Mouse (Mus musculus) left cerebral cortex, adult 2 months (tissue): ENCODE measurements at regions not wholly inside any gene's neighbourhood (a gene's known extent, or its start where the extent isn't known, plus 50 kb on each side); places are given as distances from the start of the nearest gene placed in this dataset.

Experiments
- DNase-seq, 2 experiments: peaks; one replicate each; pipeline ENCODE4 v3.0.0; 2021 to 2022; ENCODE audit warnings: low spot score in 2 of 2, mixed read lengths in 1 of 2; ENCODE audit errors: extremely low spot score in 1 of 2
- H3K27ac ChIP-seq: fragments of 200-600 bp; 2 replicates; pipeline ENCODE4 v1.8.1; 2022
- H3K4me3 ChIP-seq: fragments of 200-600 bp; 2 replicates; pipeline ENCODE4 v1.8.1; 2022
- CTCF ChIP-seq: fragments of 200-600 bp; IDR thresholded peaks from 2 replicates; pipeline ENCODE4 v1.8.1; 2022; ENCODE audit warnings: antibody characterized with exemption, mild to moderate bottlenecking, moderate library complexity
- intact Hi-C: fragments of 180-260 bp; cut with DNase I; formaldehyde crosslinking; loops from one replicate; pipeline ENCODE4 v1.15.1; 2025

- Histone ChIP-seq H3K27ac (no peak overlapping the region), H3K4me3 (no peak overlapping the region)
- TF ChIP-seq CTCF: no peak
- DNase-seq: no peak
- intact Hi-C loops: loop anchor here (2.0 kb wide), 1 partner anchor 23 kb away; no protein-coding TSS in a partner anchor
These were observed 107.4 kb downstream of the Csl start for GRCm38 (mm10) chr10:99652011-99652410.

- TF ChIP-seq CTCF: no peak
- DNase-seq: no peak
- intact Hi-C loops: no loop called here
- Histone ChIP-seq H3K4me3 (no peak overlapping the region), H3K27ac (no peak overlapping the region)
These were observed 105.2 kb downstream of the Csl start for GRCm38 (mm10) chr10:99654284-99654683.

- TF ChIP-seq CTCF: no peak
- no peak for DNase-seq
- H3K27ac ChIP-seq: no peak overlapping the region
- H3K4me3 ChIP-seq: no peak overlapping the region
- intact Hi-C loops: loop anchor here (10.0 kb wide), 1 partner anchor 338 kb away; the partner anchor contains the start of gene Kitl
These were observed 82.8 kb downstream of the Csl start for GRCm38 (mm10) chr10:99676557-99677098.

GRCm38 (mm10) chr10:99678096-99678495 is 81.4 kb downstream of the Csl start:
- H3K27ac ChIP-seq: peak overlapping the region; percentile 84
- peak overlapping the region; percentile 24 for H3K4me3 ChIP-seq
- no peak for TF ChIP-seq CTCF
- intact Hi-C loops: loop anchor here (10.0 kb wide), 1 partner anchor 337 kb away; the partner anchor contains the start of gene Kitl
- DNase-seq: peak; percentile 24 to 39

DNA sequence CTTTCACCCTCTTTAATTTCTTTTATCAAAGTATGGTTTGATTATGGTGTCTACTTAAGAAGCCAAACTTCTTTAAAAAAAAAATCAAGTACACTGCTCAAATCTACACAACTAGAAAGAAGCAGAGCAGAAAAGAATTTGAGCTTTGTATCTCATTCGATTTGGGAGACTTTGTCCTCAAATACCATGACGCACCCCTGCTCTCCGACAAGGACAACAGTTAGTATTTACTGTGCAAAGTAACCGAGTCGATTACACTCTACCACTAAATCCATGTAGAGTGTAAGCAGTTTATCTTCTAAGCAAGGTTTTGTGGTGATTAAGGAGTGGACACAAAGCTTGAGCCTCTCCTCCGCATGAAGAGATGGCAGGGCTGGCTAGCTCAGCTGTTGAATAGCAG is 79.6 kb downstream of the Csl start:
- no peak overlapping the region for H3K27ac ChIP-seq
- no peak for TF ChIP-seq CTCF
- intact Hi-C loops: loop anchor here (10.0 kb wide), 1 partner anchor 335 kb away; the partner anchor contains the start of gene Kitl

DNA sequence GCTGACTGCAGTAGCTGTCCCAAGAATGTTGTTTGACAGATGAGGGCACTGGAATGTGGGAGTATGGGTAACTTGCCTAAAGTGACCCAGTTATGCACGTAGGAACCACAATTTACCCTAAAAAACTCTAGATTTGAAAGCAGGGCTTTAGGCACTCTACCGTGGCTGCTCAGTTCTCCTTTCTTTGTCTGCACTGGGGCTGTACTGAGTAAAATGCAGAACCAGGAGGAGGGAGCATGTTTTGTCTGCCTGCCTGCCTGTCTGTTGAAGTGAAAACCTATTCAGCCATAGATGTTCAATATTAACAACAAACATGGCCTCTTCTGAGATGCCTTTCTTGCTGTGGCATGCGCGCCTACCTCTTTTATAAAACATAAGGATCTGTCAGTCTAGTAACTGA is 77.5 kb downstream of the Csl start:
- intact Hi-C loops: no loop called here
- no peak overlapping the region for H3K27ac ChIP-seq

More for the DNA sequence above, 79.6 kb downstream of the Csl start:
- no peak for DNase-seq
- H3K4me3 ChIP-seq: no peak overlapping the region

DNA sequence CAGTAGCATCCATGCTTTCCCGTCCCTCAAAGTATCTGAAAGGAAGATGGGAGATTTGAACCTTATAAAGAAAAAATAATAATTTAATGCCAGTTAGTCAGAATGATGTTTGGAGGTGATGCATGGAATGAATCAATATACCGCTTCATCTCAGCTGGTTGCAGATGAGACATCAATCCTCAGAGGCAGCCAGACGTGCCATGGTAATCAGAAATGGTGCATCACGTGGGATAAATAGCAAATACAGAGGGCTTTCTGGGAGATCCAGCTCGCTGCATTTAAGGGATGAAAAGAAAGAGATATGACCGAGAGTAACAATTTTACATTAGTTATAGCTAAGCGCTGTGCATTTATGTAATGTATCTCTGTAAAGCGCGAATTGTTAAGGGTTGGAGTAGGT is 77.1 kb downstream of the Csl start:
- no peak for DNase-seq
- Histone ChIP-seq H3K27ac (no peak overlapping the region), H3K4me3 (no peak overlapping the region)
- TF ChIP-seq CTCF: no peak
- intact Hi-C loops: no loop called here

More for the DNA sequence above, 77.5 kb downstream of the Csl start:
- H3K4me3 ChIP-seq: no peak overlapping the region
- DNase-seq: no peak
- no peak for TF ChIP-seq CTCF

DNA sequence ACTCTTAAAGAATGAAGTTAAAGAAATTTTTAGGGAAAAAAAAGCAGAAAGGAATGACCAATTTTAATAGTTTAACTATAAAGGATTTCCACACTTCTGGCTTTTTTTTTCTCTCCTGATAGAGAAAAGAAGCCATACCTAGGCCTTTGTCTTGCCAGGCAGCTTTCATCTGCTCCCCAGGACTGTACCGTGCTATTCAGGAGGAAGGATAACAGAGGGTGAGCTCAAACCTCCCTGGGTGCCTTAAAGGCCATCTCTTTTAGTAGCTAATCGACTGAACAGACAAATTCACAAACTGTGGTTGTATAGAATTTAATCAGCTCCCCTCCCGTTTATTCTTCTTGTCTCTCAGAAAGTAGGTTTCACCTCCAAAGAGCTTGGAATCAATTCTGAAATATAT is 76.1 kb downstream of the Csl start:
- TF ChIP-seq CTCF: no peak
- no peak for DNase-seq
- intact Hi-C loops: no loop called here
- Histone ChIP-seq H3K4me3 (no peak overlapping the region), H3K27ac (no peak overlapping the region)

DNA sequence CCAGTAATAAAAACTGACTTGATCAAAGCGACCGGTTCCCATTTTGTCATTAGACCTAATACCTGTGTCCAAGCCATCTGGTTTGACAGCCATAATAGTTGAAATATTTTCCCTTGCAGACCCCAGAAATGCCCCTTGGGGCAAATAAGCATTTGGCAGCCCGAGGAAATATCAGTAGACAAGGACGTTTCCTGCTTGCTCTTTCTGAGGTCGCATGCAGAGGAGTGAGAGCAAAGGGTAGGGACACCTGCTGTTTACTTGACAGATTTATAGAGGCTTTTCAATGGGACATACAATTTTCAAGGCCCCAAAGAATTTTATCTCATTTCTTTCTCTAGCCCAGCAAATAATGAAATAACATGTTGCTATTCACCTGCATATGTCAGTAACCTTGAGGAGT is 73.5 kb downstream of the Csl start:
- no peak overlapping the region for H3K4me3 ChIP-seq
- DNase-seq: no peak
- intact Hi-C loops: no loop called here
- no peak for TF ChIP-seq CTCF
- no peak overlapping the region for H3K27ac ChIP-seq

- Histone ChIP-seq H3K4me3 (no peak overlapping the region), H3K27ac (no peak overlapping the region)
- no peak for DNase-seq
- intact Hi-C loops: no loop called here
- TF ChIP-seq CTCF: no peak
These were observed 72.4 kb downstream of the Csl start for GRCm38 (mm10) chr10:99687011-99687410.

DNA sequence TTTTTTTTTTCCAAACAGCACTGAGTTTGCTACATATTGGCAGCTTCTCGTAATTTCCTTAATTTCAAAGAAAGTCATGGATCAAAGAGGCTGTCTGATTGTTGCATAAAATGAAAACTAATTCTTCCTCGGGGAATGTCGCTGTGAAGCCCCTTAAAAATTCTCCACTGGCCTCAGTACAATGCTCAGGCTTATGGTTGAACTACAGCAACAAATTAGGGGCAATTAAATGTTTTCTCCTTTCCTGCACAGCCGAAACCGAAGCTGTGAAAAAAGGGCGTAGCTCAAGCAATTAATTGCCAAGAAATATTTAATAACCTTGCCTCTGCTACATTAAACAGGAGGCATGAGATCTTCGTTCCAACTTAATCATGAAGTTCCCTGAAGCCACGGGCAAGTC is 61.8 kb downstream of the Csl start:
- no peak overlapping the region for H3K27ac ChIP-seq
- H3K4me3 ChIP-seq: no peak overlapping the region
- intact Hi-C loops: no loop called here
- TF ChIP-seq CTCF: no peak
- DNase-seq: no peak

DNA sequence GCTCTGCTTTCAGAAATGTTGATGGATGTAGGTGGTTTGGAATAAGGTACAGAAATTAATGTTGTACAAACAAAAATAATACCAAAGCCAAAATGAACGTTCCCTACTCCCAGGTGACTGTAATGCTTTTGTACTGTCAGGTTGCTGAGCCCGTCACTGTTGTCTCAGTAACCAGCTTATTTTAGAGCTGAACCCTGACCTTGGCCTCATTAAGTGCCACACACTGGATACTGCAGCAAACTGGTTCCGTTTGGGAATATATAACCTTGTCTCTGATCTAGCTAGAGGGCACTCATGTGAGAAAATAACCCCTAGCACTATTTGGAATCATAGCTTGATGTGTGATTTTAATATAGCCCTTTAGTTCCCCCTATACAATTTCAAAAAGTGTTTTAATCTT is 60.0 kb downstream of the Csl start:
- no peak overlapping the region for H3K4me3 ChIP-seq
- no peak for DNase-seq
- TF ChIP-seq CTCF: no peak
- H3K27ac ChIP-seq: no peak overlapping the region
- intact Hi-C loops: no loop called here

- no peak for TF ChIP-seq CTCF
- intact Hi-C loops: no loop called here
- no peak overlapping the region for H3K4me3 ChIP-seq
- DNase-seq: no peak
- H3K27ac ChIP-seq: no peak overlapping the region
These were observed 59.2 kb downstream of the Csl start for GRCm38 (mm10) chr10:99700052-99700777.
